Mouse (Mus musculus) T-cell, adult 2 months (primary cell): ENCODE data around the gene Armc7.
"Not testable (repeated sequence)": the region's sequence is repeated elsewhere in the genome, so short reads cannot be mapped to it uniquely, and the experiment has no call there.

Experiments
- DNase-seq: peaks from one replicate; pipeline ENCODE4 v3.0.0; 2022; ENCODE audit warnings: low spot score

Armc7 gene

DNA sequence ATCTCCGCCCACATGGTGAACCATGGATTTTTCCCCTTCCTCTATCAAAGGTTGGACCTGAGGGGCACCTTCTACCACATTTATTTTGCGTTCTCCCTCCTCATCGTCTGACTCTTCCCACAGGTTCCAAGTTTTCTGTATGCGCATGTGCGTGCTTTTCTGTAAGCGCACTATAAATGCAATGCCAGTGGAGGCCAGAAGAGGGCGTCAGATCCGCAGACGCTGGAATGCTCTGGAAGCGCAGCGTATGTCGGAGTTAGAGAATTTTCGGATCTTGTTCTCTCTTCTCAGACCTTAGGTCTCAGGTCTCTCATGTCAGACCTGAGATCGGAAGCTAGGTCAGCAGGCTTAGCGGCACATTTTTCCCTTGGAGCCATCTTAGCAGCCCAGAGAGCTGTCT, 19.8 kb upstream of the Armc7 start:
- no peak for DNase-seq

DNA sequence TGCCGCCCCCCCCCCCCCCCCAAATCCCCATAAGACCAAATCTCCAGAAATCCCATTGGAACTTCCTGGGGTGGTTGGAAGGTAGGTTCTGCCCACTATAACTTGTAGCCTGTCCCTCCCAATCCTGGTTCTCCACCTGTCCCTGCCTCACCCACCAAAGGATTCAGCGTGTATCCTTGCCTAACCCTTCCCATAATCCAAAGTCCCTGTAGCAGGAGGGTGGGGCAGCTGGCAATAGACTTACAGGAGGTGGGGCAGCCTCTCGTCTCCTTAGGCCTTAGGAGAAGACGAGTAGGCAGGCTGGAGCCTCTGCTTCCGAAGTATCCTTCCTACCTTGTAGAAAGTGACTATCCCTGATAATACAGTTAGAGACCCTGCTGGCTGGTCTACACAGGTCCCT, 19.3 kb upstream of the Armc7 start:
- no peak for DNase-seq

DNA sequence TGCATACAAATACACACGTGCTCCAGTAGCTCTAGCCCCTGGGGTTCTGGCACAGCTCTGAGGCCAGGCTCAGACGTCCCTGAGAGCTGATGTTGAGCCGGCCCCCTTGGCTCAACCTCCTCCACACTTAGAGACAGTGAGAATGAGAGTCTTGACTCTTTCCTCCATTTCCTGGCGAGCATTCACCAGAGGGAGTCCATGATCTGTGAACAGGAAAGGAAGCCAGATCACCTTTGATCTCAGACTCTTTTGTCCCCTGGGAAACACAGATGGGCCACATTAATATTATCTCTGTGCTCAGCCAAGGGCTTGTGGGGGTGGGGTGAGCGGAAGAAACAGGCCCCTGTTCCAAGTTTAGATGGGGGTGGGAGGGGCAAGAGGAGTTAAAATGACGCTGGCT, 18.1 kb upstream of the Armc7 start:
- DNase-seq = no peak

DNA sequence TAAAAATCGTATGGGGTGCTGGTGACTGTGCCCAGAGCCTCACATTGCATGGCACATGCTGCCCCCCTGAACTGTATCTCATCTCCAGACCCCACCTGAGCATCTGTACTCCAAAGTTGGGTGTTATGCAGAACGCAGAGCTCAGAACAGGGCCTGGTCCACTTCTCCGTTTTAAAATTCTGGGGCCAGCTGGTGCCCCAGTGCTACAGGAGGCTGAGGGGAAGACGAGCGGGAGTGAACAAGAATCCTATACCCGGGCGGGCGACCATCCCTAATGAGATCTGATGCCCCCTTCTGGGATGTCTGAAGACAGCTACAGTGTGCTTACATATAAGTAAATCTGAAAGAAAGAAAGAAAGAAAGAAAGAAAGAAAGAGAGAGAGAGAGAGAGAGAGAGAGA, 14.5 kb upstream of the Armc7 start:
- DNase-seq = no peak

DNA sequence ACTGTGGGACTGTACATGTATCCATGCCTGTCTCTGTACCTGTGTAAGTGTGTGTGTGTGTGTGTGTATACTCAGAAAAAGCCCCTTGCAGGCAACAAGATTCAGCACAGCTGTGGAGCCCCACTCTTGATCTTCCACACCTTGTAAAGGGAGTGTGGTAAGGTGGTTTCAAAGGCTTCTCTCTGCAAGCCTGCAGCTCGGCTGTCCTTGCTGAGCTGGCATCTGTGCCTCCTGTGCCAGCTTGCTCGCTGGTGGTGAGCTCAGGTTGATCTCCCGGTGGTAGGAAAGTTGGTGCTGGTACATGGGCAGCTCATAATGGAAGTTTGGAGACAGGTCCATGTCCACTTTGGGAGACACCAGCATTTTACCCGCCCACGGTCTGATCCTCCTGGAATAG, 13.6 kb upstream of the Armc7 start:
- peak; percentile 50 for DNase-seq

DNA sequence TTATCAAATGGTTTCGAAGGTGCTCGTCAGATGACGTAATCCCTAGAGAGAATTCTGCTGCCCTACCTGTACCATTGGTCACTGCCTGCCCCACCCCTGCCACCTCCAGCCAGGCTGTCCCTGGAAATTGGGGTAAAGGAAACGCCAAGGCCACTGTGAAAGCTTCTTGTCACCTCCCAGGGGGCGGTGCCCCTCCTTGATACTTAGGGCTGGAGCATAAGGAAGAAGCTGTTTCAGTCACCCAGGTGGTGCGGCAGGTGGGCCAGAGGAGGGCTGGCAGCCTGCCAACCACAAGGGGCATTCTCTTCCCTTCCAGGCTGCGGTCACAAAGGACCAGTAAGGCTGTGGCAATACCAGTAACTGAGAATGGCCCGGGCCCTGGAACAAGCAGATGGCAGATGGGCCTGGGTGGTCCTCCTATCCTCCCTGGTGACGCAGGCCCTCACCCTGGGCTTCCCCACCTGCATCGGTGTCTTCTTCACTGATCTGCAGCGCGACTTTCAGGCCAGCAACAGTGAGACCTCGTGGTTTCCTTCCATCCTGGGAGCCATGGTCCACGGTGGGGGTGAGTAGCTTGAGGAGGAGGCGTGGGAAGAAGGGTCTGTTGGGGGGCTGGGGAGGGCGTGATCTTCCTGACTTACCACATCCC, 13.1 kb upstream of the Armc7 start, which contains the start of gene Slc16a5:
Gene Slc16a5, plus strand, starts transcription at position 232 of the 649 bp plus-strand sequence.
- peak; percentile 56 for DNase-seq

DNA sequence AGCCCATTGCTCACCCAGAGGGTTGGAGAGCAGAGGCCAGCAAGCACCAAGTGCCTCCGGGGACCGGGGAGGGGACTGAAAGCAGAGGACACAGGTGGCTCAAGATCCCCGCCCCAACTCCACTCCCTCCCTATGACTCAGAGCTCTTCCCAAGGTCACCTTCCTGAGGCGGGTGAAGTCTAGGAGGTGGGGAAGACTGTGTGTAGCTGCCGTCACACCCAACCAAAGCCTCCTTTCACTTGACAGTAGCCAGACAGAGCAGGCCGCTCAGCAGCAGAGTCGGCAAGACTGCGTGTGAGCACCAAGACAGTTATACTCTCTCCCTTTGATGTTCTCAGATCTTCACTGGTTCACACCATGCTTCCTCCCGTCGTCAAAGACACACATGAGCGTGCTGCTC, 12.1 kb upstream of the Armc7 start:
- peak; percentile 76 for DNase-seq

DNA sequence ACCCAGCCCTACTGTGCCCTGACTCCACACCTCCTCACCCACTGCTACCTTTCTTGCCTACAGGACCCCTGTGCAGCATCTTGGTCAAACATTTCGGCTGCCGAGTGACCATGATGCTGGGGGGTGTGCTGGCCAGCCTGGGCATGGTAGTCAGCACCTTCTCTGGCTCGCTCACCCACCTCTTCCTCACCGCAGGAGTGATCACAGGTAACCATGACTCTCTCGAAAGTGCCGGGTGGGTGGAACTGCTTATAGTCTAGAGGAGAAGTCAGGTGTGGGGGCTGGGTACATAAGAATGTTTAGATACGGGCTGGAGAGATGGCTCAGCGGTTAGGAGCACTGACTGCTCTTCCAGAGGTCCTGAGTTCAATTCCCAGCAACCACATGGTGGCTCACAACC, 10.6 kb upstream of the Armc7 start:
- DNase-seq = peak; percentile 45

DNA sequence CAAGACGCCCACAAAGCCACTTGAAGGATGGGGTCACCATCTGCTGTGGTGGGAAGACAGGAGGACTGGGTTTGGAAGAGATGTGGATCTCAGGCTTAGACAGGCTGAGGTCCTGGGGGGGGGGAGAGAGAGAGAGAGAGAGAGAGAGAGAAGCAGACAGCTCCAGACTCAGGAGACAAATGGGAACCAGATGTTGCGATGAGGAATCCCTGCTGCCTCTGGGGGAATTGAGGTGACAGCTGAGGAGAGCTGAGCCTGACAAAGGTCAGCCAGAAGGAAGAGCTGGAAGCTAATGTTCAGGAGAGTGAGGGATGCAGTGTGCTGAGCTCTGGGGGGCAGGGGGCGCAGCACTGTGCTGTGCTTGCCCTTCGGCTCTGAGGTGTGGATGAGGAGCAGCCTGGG, 8.2 kb upstream of the Armc7 start:
- DNase-seq = no peak

DNA sequence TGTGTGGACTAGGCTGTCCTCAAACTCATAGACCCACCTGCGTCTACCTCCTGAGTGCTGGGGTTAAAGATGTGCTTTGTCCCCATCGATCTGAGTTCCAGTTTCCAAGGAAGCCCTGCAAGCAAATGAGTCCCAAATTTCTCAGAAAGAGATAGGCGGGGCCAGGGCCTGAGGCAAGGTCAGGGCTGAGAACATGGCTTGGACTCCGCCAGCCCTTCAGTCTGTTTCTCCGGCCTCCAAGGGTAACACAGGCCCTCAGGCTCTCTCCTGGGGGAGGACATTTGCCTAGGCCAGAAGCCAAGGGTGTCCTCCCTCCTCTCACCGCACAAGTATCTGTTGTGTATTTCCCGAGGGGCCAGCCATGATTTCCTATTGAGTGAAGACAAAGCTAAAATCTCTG, 3.3 kb upstream of the Armc7 start:
- no peak for DNase-seq

DNA sequence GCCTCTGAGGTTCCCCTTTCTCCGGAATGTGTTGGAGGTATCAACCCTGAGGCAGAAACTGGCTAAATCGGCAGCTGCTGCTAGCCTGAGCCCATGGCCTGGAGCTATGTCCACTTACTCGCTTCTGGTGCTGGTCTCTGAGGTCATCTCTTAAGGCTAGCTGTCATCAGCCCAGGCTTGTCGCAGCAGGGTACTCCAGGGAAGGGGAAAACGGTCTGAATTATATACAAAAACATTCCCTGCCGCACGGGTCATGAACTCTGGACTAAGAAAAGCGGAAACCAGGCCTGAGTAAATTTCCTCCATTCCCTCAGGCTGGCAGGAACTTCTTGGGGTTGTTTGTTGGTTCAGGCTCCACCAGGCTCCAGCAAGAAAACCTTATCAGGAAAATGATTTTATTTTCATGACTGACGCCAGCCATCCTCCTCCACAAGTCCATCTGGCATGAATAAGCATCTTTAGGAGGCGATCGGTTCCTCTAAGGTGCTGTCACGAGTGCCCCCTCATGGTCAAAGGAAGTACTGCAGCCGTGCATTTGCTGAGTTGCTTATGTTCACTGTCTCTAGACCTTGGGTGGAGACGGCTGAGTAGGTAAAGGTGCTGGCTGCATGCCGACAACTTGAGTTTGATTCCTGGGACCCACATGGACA, 1.7 kb upstream of the Armc7 start:
- DNase-seq = peak; percentile 87

DNA sequence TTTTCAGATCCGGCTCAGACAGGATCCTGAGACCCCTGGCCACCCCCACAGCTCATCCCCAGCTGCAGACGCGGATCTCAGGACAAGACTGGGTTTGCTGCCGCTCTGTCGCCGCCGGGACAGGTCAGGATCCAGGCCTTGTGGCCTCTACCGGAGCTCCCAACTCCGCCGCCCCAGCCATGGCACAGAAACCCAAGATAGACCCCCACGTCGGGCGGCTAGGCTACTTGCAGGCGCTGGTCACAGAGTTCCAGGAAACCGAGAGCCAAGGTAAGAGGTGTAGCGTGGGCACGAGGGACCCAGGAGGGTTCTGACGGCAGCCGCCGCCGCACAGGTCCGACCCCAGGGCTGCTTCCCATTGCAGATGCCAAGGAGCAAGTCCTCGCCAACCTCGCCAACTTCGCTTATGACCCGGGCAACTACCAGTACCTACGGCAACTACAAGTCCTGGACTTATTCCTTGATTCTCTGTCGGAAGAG, 331 bp downstream of the Armc7 start:
- DNase-seq = no peak

DNA sequence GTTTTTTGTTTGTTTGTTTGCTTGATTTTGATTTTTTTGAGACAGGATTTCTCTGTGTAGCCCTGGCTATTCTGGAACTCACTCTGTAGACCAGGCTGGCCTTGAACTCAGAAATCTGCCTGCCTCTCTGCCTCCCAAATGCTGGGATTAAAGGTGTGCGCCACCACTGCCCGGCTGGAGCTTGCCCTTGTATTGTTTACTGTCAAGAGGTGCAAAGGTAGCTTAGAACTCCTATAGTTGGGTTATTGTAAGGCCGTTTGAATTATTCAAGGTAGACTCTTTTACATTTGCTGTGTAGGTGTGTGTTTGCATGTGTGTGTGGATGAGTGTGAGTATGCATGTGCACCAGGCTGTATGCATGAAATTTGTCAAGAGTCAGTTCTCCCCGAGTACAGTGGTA, 1.2 kb downstream of the Armc7 start:
- DNase-seq = not testable (repeated sequence)

DNA sequence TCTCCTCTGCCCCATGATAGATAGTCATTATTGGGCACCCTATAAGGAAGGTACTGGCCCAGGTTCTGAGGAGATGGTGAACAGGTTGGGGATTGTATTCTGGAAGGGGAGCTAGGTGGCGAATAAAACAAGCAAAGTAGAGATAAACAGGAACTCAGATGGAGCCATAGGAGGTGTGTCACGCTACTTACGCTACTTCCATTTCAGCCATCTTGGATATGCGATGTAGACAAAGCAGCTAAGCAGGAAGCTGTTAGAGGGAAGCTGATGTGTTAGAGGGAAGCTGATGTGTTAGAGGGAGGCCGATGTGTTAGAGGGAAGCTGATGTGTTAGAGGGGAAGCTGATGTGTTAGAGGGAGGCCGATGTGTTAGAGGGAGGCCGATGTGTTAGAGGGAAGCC, 1.9 kb downstream of the Armc7 start:
- peak; percentile 48 for DNase-seq

DNA sequence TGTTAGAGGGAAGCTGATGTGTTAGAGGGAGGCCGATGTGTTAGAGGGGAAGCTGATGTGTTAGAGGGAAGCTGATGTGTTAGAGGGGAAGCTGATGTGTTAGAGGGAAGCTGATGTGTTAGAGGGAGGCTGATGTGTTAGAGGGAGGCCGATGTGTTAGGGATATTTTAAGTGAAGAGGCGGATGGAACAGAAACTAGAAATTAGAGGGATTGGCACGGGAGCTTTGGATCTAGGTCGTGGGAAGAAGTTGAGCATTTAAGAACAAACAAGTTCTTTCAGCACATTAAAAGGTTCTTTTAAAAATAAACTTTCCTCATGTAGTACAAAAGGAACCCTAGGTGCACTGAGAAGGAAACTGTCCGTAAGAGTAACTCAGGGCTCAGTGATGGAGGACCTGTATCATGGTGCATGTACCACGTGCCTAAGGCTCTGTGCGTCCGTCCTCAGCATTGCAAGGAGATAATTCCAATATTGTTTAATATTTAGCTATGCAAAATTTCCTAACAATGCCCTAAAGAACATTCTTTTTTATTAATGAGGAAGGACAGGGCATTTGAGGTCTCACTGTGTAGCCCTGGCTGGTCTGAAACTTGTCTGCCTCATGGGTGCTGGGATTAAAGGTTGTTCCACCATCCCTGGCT, 3.0 kb downstream of the Armc7 start:
- DNase-seq = no peak

DNA sequence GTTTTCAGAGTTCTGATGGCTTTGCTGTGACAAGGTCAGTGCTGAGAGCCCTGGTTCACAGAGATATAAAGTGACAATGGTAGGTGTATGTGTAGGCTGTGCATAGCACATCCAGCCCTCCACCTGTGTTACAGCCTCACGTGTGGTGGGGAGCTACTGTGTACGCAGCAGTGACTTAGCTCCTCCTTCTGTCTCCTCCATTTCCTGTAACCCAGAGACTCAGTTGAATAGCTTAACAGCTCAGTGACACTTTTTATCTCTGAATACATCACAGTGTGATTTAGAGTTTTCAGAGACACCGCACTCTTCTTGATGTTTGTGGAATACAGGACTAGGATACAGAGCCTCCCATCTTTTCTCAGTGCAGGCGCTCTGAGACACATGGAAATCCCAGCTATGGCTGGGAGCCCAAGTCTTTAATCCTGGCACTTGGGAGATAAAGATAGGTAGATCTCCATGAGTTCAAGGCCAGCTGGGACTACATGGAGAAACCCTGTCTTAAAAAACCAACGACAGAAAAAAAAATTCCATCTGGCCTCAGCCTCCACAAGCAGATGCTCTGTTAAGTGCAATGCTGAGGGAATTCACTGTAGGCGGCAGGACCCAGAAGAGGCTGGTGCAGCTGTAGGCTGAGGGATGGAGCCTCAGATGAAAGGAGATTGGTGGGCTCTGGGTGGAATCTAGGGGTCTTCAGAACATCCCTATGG, 6.2 kb downstream of the Armc7 start:
- peak; percentile 73 for DNase-seq

DNA sequence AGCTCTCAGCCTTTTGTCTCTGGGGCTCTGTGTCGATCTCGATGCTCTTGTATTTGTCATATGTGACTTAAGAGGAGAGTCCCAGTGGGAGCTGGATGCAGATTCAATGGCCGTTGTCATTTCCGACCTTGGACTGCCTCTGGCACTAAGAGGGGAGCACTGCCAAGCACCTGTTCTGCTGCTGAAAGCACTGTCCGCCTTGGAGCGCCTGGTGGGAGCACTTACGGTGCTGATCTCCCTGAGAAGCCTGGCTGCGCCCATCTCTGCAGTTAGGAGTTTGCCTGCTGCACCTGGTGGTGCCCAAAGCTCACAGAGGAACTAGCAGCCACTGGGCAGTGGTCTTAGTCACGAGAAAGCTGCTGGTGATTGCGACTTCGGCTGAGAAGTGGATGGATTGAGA, 7.8 kb downstream of the Armc7 start:
- DNase-seq = no peak

DNA sequence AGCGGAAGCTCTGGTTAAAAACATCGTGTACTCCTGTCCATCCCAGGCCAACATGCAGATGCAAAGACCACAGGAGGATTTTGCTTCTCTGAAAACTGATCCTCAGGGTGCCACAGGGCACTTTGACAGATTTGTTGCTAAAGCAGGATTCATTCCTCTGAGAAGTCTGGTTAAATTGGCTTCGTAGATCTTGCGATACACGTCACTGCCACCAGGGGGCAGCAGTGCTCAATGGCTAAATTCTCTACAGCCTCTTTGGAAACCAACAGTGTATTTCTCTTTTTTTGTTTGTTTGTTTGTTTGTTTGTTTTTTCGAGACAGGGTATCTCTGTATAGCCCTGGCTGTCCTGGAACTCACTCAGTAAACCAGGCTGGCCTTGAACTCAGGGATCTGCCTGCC, 8.3 kb downstream of the Armc7 start:
- DNase-seq = peak; percentile 74

DNA sequence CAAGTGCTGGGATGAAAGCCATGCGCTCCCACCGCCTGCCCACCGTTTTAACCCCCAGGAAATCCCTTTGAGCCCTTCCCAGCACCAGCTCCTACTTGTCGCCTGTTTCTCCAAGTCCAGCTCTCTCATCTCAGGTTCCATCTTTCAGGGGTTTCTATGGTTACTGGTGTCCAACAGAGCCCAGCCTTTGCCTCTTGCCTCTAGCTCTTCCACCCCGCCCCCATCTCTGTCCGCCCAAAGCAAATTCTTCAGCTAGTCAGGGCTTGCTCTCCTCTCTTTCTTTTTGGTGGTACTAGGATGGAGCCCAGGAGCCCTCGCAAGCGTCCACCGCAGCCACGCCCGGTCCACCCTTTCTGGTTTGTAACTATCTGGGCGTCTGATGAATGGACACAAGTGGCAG, 9.7 kb downstream of the Armc7 start:
- no peak for DNase-seq

DNA sequence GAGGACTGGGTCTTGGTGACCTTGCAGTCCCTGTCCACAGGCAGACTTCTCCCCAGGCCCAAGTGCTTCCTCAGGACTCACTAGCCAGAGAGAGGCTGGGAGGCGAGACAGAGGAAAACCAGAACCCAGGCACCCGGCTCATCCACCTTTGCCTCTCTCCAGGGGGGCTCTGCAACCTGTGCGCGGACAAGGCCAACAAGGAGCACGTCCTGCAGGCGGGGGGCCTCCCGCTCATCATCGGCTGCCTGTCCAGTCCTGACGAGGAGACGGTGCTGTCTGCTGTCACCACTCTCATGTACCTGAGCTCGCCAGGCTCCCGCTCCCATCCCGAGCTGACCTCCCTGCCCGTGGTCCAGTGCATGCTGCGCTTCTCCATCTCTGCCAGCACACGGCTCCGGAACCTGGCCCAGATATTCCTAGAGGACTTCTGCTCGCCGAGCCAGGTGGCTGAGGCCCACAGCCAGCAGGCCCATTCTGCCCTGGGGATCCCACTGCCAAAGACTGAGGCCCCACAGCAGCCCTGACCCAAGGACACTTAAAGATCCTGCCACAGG, 13.2 kb downstream of the Armc7 start:
- DNase-seq = no peak

DNA sequence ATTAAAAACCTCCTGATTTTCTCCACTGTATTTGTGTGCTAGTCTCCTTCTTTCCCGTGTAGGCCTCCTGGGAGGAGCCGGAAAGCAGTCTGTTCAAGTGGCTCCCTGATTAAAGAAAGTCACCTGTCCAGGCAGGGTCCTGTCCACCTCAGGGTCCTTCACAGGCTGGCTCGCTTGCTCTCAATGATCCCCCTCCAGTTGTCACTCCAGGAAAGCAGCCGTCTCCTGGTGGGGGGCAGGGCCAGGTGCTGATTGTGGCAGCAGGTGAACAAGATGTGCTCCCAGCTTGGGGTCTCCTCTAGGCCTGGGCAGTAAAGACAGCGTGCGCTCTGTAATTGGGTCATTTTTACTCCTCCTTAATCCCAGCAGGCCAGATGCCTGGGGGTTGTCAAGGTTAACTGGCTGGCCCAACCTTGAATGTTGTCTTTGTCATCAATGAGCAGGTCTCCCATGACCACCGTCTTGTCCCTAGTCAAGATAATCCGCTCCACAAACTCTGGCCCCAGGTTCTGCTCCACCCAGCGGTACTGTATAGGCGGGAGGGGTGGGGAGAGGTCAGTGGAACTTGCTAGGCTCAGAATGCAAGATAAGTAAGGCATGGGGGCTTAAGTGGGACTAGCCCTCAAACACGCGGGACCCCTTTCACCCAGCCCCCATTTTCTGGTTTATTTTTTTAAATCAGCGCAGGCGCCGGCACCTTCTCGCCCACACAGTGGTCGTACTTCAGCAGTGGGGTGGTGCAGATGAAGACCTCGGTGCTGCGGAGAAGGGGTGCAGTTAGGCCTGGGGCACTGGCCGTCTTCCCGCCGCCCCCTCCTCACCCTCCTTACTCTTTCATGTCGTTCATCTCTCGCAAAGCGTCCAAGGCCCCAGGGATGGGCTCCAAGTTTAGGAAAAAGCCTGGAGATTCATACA, 15.2 kb downstream of the Armc7 start:
- DNase-seq = no peak
